Mouse (Mus musculus): ENCODE data around the gene Tbx15.
A peak's percentile ranks its signal among the peaks of the same experiment; 100 is the strongest.

DNA sequence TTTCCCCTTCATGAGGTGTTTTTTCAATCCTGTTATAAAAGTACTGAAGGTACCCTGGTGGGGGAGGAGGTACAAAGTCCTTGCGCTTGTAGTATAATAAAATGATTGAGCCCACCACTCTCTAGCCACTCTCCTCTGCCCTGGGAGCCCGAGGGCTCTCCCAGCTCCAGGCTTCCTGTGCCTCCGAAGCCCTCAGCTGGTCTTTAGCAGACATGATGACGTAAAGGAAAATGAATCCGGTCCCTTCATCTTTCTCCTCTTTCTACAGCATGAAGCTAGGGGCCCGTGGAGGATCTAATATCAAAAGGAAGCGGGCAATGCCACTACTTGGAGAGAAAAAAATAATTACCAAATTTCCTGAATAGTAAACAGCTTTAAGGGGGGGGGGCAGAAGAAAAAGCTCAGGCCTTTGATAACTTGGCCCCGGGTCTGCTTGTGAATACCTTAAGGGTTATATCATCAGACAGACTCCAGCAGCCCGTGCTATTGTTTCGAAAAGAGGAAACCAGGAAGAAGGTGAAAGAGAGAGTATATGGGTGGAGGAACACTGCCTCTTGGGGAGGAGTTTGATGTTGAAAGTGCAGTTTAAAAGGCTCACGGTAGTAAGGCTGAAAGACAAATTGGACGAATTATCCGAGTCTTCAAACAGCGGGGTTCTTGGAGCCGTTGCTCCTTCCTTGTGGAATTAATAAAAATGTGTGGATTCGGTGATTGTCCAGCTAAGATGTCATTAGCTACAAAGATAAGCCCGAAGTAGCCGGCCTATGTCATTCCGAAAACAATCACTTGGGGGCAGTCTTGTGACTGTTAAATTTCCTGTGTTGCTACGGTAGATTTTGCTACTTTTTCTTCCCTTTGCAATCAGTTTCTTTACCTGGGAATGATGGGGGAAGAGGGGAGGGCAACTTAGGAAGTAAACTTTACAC is 6.5 kb upstream of the Tbx15 start:
- TF ChIP-seq CTCF (IDR thresholded peaks at IDR 0.05; ENCODE audit: low read depth) (0 out of 2 replicates have a peak, but pooled peaks have one; percentile 33), EP300 (IDR thresholded peaks at IDR 0.05; ENCODE audit: low read depth) (no peak)
